Comparison of ENCODE assay signal across 22 mouse cellular contexts in the genomic region with DNA sequence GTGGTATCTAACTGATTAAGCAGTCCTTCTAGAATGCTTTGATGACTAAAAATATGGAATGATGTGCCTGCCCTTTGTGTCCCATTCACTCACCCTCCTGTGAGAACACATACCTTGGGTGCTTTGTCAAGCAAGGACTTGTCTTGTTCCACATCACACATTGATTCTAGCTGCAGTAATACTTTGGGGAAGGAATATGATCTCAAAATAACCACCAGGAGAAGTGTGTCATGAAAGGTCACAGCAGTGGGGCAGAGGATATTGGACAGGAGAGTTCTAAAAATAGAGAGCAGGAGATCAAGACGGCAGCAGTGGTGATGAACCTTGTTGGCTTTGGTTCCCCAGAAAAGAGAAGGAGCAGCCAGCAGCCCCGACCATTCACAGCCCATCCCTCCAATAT. TPM values are rescaled to one million over a fixed set of nuclear protein-coding genes. Genes with fewer than 3 reads are reported as not detected.
A peak's percentile ranks its signal among the peaks of the same experiment; 100 is the strongest.
DNase-seq lines count a peak whose midpoint lies in the region; ATAC-seq lines count a peak whose summit lies in the region.
"Had no signal": no experiment of that assay in that cellular context is flagged by ENCODE, and none has a peak within 500 bp of the region (broad histone marks: within the 10 kb centered on the region; RNA-seq: fewer than 3 reads in every experiment).

No protein-coding gene starts in this region.

- WGBS in heart, embryonic 10.5 days: 38% methylated on average over 2 of the region's 2 CpGs
- 69% methylated on average over 2 of the region's 2 CpGs for WGBS in midbrain, embryonic 11.5 days
- 76% methylated on average over 2 of the region's 2 CpGs for WGBS in midbrain, embryonic 15.5 days

- H3K9me3 ChIP-seq in heart, embryonic 10.5 days: no peaks in the 10 kb centered on the region
- H3K9me3 ChIP-seq in midbrain, embryonic 11.5 days (ENCODE audit: control insufficient read depth, low read length): no peaks in the 10 kb centered on the region
- no peaks in the 10 kb centered on the region for H3K9me3 ChIP-seq in midbrain, embryonic 15.5 days
- H3K9me3 ChIP-seq: embryonic facial prominence, embryonic 12.5 days; forebrain, embryonic 12.5 days; hindbrain, embryonic 10.5 days; intestine, embryonic 15.5 days had no signal

- intact Hi-C loops in gastrocnemius, postnatal 14 days (cut with DNase I; ENCODE audit: low total_unique reads): no loop called here

- H3K27me3 ChIP-seq in heart, embryonic 10.5 days (ENCODE audit: insufficient read depth, poor library complexity, severe bottlenecking): no peaks in the 10 kb centered on the region
- no peaks in the 10 kb centered on the region for H3K27me3 ChIP-seq in midbrain, embryonic 11.5 days (ENCODE audit: control insufficient read depth, insufficient read depth, low read length)
- H3K27me3 ChIP-seq in midbrain, embryonic 15.5 days (replicated peaks): no peaks in the 10 kb centered on the region
- H3K27me3 ChIP-seq: embryonic facial prominence, embryonic 12.5 days; forebrain, embryonic 12.5 days; intestine, embryonic 15.5 days had no signal

- H3K4me3 ChIP-seq in heart, embryonic 10.5 days: 0 out of 2 replicates have a peak overlapping the region, but pooled peaks have one; percentile 15
- no peak overlapping the region for H3K4me3 ChIP-seq in midbrain, embryonic 11.5 days (ENCODE audit: low read depth, low read length)
- H3K4me3 ChIP-seq in midbrain, embryonic 15.5 days: no peak overlapping the region
- H3K4me3 ChIP-seq: embryonic facial prominence, embryonic 12.5 days; forebrain, embryonic 12.5 days; hindbrain, embryonic 10.5 days; intestine, embryonic 15.5 days had no signal

- peak overlapping the region; percentile 74 for H3K27ac ChIP-seq in heart, embryonic 10.5 days
- no peak overlapping the region for H3K27ac ChIP-seq in midbrain, embryonic 11.5 days (ENCODE audit: low read depth, low read length)
- H3K27ac ChIP-seq in midbrain, embryonic 15.5 days: no peak overlapping the region
- H3K27ac ChIP-seq: embryonic facial prominence, embryonic 12.5 days; forebrain, embryonic 12.5 days; hindbrain, embryonic 10.5 days; hindbrain, embryonic 14.5 days; intestine, embryonic 15.5 days had no signal

- no peak overlapping the region for H3K4me2 ChIP-seq in midbrain, embryonic 11.5 days
- H3K4me2 ChIP-seq in midbrain, embryonic 15.5 days: no peak overlapping the region
- H3K4me2 ChIP-seq: embryonic facial prominence, embryonic 12.5 days; forebrain, embryonic 12.5 days; hindbrain, embryonic 14.5 days; intestine, embryonic 15.5 days had no signal

- peak; percentile 40 for DNase-seq in gastrocnemius, adult 18-20 months (ENCODE audit: low spot score)
- DNase-seq in gastrocnemius, postnatal 14 days: no peak
- DNase-seq in heart, embryonic 10.5 days (ENCODE audit: low spot score): no peak
- no peak for DNase-seq in heart, adult 11 months
- peak; percentile 66 for DNase-seq in midbrain, embryonic 11.5 days (ENCODE audit: low spot score, missing footprints)
- peak; percentile 47 for DNase-seq in skeletal muscle tissue, adult 2 months (ENCODE audit: low read depth, low spot score)
- no peak for DNase-seq in frontal cortex, postnatal 10 days (ENCODE audit: low spot score in 2 of 2)
- DNase-seq: adrenal gland, postnatal 10 days; B cell, adult 2 months; cerebellum, adult 11-12 months; cerebellum, adult 9-10 months; cerebellum, postnatal 25 days; kidney, adult 18-20 months had no signal

- ATAC-seq in midbrain, embryonic 11.5 days (ENCODE audit: low FRiP score): no peak
- ATAC-seq in midbrain, embryonic 15.5 days (replicated peaks): no peak
- ATAC-seq: CD4-positive, CD25-positive, alpha-beta regulatory T cell, adult 4 months; forebrain, embryonic 16.5 days; intestine, embryonic 15.5 days had no signal

- H3K9ac ChIP-seq in midbrain, embryonic 11.5 days (ENCODE audit: low read length): no peak overlapping the region
- no peak overlapping the region for H3K9ac ChIP-seq in midbrain, embryonic 15.5 days
- H3K9ac ChIP-seq: embryonic facial prominence, embryonic 12.5 days; forebrain, embryonic 12.5 days; hindbrain, embryonic 14.5 days; intestine, embryonic 15.5 days had no signal

- H3K4me1 ChIP-seq in heart, embryonic 10.5 days: peaks cover 19% of the 10 kb centered on the region
- no peaks in the 10 kb centered on the region for H3K4me1 ChIP-seq in midbrain, embryonic 11.5 days (ENCODE audit: control insufficient read depth, insufficient read depth, low read length)
- no peaks in the 10 kb centered on the region for H3K4me1 ChIP-seq in midbrain, embryonic 15.5 days
- H3K4me1 ChIP-seq: forebrain, embryonic 12.5 days; hindbrain, embryonic 10.5 days; intestine, embryonic 15.5 days had no signal

- peaks cover 16% of the 10 kb centered on the region; the same call in 1 of the 2 replicates for H3K36me3 ChIP-seq in heart, embryonic 10.5 days
- no peaks in the 10 kb centered on the region for H3K36me3 ChIP-seq in midbrain, embryonic 11.5 days (ENCODE audit: control insufficient read depth, insufficient read depth, low read length)
- H3K36me3 ChIP-seq in midbrain, embryonic 15.5 days (replicated peaks): no peaks in the 10 kb centered on the region
- H3K36me3 ChIP-seq: embryonic facial prominence, embryonic 12.5 days; forebrain, embryonic 12.5 days; G1E; hindbrain, embryonic 10.5 days; intestine, embryonic 15.5 days had no signal

RNA-seq across cellular contexts. Expression of a gene that starts 25.0 kb away (rescaled TPM):
- 100 to 1,000 TPM in 1 of 2 experiments, 10 to 100 TPM in 1; 45.3 to 211 TPM for total RNA-seq in gastrocnemius, adult 18-20 months (2021)
- total RNA-seq in gastrocnemius, postnatal 14 days (2021): 10 to 100 TPM; 20.4 to 28.2 TPM
- 78.7 and 82.7 TPM in 2 replicates for polyA plus RNA-seq in heart, embryonic 10.5 days (2016; fragmentation: Nextera tagmentation; extraction: Ambion mirVana)
- 14.1 and 15.7 TPM in 2 replicates for polyA plus RNA-seq in midbrain, embryonic 11.5 days (2014; fragmentation: Nextera tagmentation; extraction: Ambion mirVana)
- polyA plus RNA-seq in midbrain, embryonic 15.5 days (2015; fragmentation: Nextera tagmentation; extraction: Ambion mirVana): 8.3 and 9.1 TPM in 2 replicates
- total RNA-seq: G1E had no signal
- polyA plus RNA-seq: CD4-positive, CD25-positive, alpha-beta regulatory T cell, adult 4 months; G1E had no signal

Comparison
In these comparisons a context has a peak if more than half of its experiments do, and no peak if none do; other contexts are left out.
1. DNase-seq: peak in gastrocnemius, adult 18-20 months (single experiment), midbrain, embryonic 11.5 days (single experiment) and skeletal muscle tissue, adult 2 months (single experiment); none in gastrocnemius, postnatal 14 days (single experiment), heart, embryonic 10.5 days (single experiment), heart, adult 11 months (single experiment) and frontal cortex, postnatal 10 days (0 of 2).